Mouse (Mus musculus) liver, embryonic 11.5 days (tissue): Measurements from ENCODE around the gene Tbxa2r. TPM values are rescaled to one million over a fixed set of nuclear protein-coding genes. Genes with fewer than 3 reads are reported as not detected.

Experiments
- ATAC-seq: fragments of 200-750 bp; cut with Nextera tagmentation; replicated peaks from 2 replicates; pipeline ENCODE4 v1.8.0; 2017; ENCODE audit warnings: moderate number of reproducible peaks, mild to moderate bottlenecking, moderate TSS enrichment, moderate library complexity; ENCODE audit not compliant: low FRiP score
- DNase-seq: peaks from one replicate; pipeline ENCODE4 v3.0.0-alpha.2; 2017; ENCODE audit warnings: low spot score
- H3K27ac ChIP-seq: fragments of 300-500 bp; sonication (generic); 2 replicates; pipeline ENCODE4 v1.5.1; 2014; ENCODE audit warnings: mild to moderate bottlenecking, low read depth, low read length, control low read depth
- H3K27me3 ChIP-seq: fragments of 300-500 bp; sonication (generic); replicated peaks from 2 replicates; pipeline ENCODE4 v1.6.1; 2014; ENCODE audit warnings: low read length, mixed read lengths; ENCODE audit not compliant: control insufficient read depth, insufficient read depth
- H3K36me3 ChIP-seq: fragments of 300-500 bp; sonication (generic); 2 replicates; pipeline ENCODE4 v1.6.1; 2014; ENCODE audit warnings: mild to moderate bottlenecking, low read length, moderate library complexity, mixed read lengths; ENCODE audit not compliant: control insufficient read depth, insufficient read depth
- H3K4me1 ChIP-seq: fragments of 300-500 bp; sonication (generic); replicated peaks from 2 replicates; pipeline ENCODE4 v1.6.1; 2014; ENCODE audit warnings: low read length, mixed read lengths; ENCODE audit not compliant: control insufficient read depth, insufficient read depth
- H3K4me2 ChIP-seq: fragments of 300-500 bp; sonication (generic); 2 replicates; pipeline ENCODE4 v1.6.1; 2014; ENCODE audit warnings: mild to moderate bottlenecking, control low read depth, moderate library complexity
- H3K4me3 ChIP-seq: fragments of 300-500 bp; sonication (generic); 2 replicates; pipeline ENCODE4 v1.5.1; 2014; ENCODE audit warnings: low read depth, low read length, control low read depth
- H3K9ac ChIP-seq: fragments of 300-500 bp; sonication (generic); 2 replicates; pipeline ENCODE4 v1.6.1; 2014; ENCODE audit warnings: low read depth, low read length, control low read depth
- H3K9me3 ChIP-seq: fragments of 300-500 bp; sonication (generic); 2 replicates; pipeline ENCODE4 v1.6.1; 2016; ENCODE audit warnings: low read length, inconsistent platforms, mixed read lengths; ENCODE audit not compliant: control insufficient read depth
- WGBS: fragments of 180-500 bp; shearing (Covaris S2); extraction: QIAGEN DNeasy Blood & Tissue Kit; methylation state at CpG from one replicate; pipeline ENCODE4 v1.1.7; 2014; 5-methylcytosine and 5-hydroxymethylcytosine counted together
- polyA plus RNA-seq: library from polyadenylated mRNA; unstranded; fragments of >200 nt; fragmentation: Nextera tagmentation; extraction: Ambion mirVana; gene quantifications from 2 replicates; pipeline ENCODE4 v1.2.1, GENCODE M21; 2014

Gene Tbxa2r
- polyA plus RNA-seq, 1 experiment from 2014 or later: 7.9 TPM

- H3K9me3 ChIP-seq: no peaks in the 10 kb centered on the region
- H3K9ac ChIP-seq: no peak overlapping the region
- H3K27me3 ChIP-seq: peaks cover 44% of the 10 kb centered on the region
- no peak overlapping the region for H3K27ac ChIP-seq
- H3K36me3 ChIP-seq: no peaks in the 10 kb centered on the region
- ATAC-seq (no peak), DNase-seq (peak; percentile 75)
- no peak overlapping the region for H3K4me2 ChIP-seq
- H3K4me1 ChIP-seq: peaks cover 22% of the 10 kb centered on the region
- 30% methylated on average over 16 of the region's 16 CpGs for WGBS
- H3K4me3 ChIP-seq: no peak overlapping the region
Measured at GRCm38 (mm10) chr10:81341333-81341949, 12.9 kb downstream of the Tbxa2r start.

GRCm38 (mm10) chr10:81342686-81343505 lies 14.4 kb downstream of the Tbxa2r start, which contains the start of gene Gipc3:
TSS of gene Gipc3 (minus strand) at chr10:81343266.
- Histone ChIP-seq H3K36me3 (peaks cover 4% of the 10 kb centered on the region; the same call in 1 of the 2 replicates), H3K4me2 (peak within 1 kb of the TSS; percentile 74), H3K27me3 (peaks cover 38% of the 10 kb centered on the region), H3K27ac (no peak within 1 kb of the TSS), H3K9ac (peak within 1 kb of the TSS; percentile 39; the same call in 1 of the 2 replicates), H3K4me3 (peak within 1 kb of the TSS; percentile 51), H3K4me1 (peaks cover 32% of the 10 kb centered on the region), H3K9me3 (no peaks in the 10 kb centered on the region)
- DNase-seq (no peak), ATAC-seq (no peak)
- 4% methylated on average over 66 of the region's 67 CpGs for WGBS

GRCm38 (mm10) chr10:81344421-81345161 lies 16.1 kb downstream of the Tbxa2r start:
- Histone ChIP-seq H3K9me3 (no peaks in the 10 kb centered on the region), H3K4me1 (peaks cover 45% of the 10 kb centered on the region), H3K4me2 (no peak overlapping the region), H3K27me3 (peaks cover 31% of the 10 kb centered on the region), H3K9ac (no peak overlapping the region), H3K4me3 (no peak overlapping the region), H3K27ac (no peak overlapping the region), H3K36me3 (peaks cover 4% of the 10 kb centered on the region; the same call in 1 of the 2 replicates)
- ATAC-seq: no peak
- DNase-seq: no peak
- WGBS: 49% methylated on average over 8 of the region's 8 CpGs

GRCm38 (mm10) chr10:81345162-81345534 lies 16.6 kb downstream of the Tbxa2r start:
- WGBS: 73% methylated on average over 4 of the region's 4 CpGs
- peaks cover 4% of the 10 kb centered on the region; the same call in 1 of the 2 replicates for H3K36me3 ChIP-seq
- H3K9me3 ChIP-seq: no peaks in the 10 kb centered on the region
- no peak overlapping the region for H3K9ac ChIP-seq
- no peak for ATAC-seq
- peaks cover 31% of the 10 kb centered on the region for H3K27me3 ChIP-seq
- H3K4me3 ChIP-seq: no peak overlapping the region
- H3K27ac ChIP-seq: no peak overlapping the region
- no peak for DNase-seq
- peaks cover 47% of the 10 kb centered on the region for H3K4me1 ChIP-seq
- no peak overlapping the region for H3K4me2 ChIP-seq

GRCm38 (mm10) chr10:81346453-81347067 lies 18.0 kb downstream of the Tbxa2r start:
- 9% methylated on average over 55 of the region's 55 CpGs for WGBS
- peak overlapping the region; percentile 7 for H3K9ac ChIP-seq
- ATAC-seq (peak; percentile 8; the same call in 1 of the 2 replicates), DNase-seq (peak; percentile 80)
- H3K4me2 ChIP-seq: peak overlapping the region; percentile 69
- H3K27ac ChIP-seq: no peak overlapping the region
- H3K27me3 ChIP-seq: peaks cover 27% of the 10 kb centered on the region
- peaks cover 4% of the 10 kb centered on the region; the same call in 1 of the 2 replicates for H3K36me3 ChIP-seq
- H3K4me1 ChIP-seq: peaks cover 43% of the 10 kb centered on the region
- H3K9me3 ChIP-seq: no peaks in the 10 kb centered on the region
- peak overlapping the region; percentile 35 for H3K4me3 ChIP-seq

GRCm38 (mm10) chr10:81349146-81349545 lies 20.6 kb downstream of the Tbxa2r start:
- H3K9ac ChIP-seq: peak overlapping the region; percentile 84
- no peak for DNase-seq
- peak overlapping the region; percentile 86 for H3K4me3 ChIP-seq
- peaks cover 56% of the 10 kb centered on the region for H3K4me1 ChIP-seq
- H3K4me2 ChIP-seq: peak overlapping the region; percentile 96
- no peaks in the 10 kb centered on the region for H3K9me3 ChIP-seq
- H3K36me3 ChIP-seq: peaks cover 4% of the 10 kb centered on the region; the same call in 1 of the 2 replicates
- ATAC-seq: peak; percentile 53
- peak overlapping the region; percentile 87 for H3K27ac ChIP-seq
- H3K27me3 ChIP-seq: peaks cover 2% of the 10 kb centered on the region; the same call in 1 of the 2 replicates
- WGBS: 4% methylated on average over 12 of the region's 12 CpGs

- H3K4me2 ChIP-seq: peak overlapping the region; percentile 96
Measured at GRCm38 (mm10) chr10:81349961-81350350, 21.4 kb downstream of the Tbxa2r start.

More at GRCm38 (mm10) chr10:81349961-81350350, 21.4 kb downstream of the Tbxa2r start:
- Histone ChIP-seq H3K27me3 (0 out of 2 replicates have a peak, but pooled peaks cover 2% of the 10 kb centered on the region), H3K9ac (peak overlapping the region; percentile 84), H3K27ac (peak overlapping the region; percentile 87), H3K9me3 (no peaks in the 10 kb centered on the region), H3K36me3 (peaks cover 4% of the 10 kb centered on the region; the same call in 1 of the 2 replicates), H3K4me3 (peak overlapping the region; percentile 86), H3K4me1 (peaks cover 63% of the 10 kb centered on the region)
- ATAC-seq (no peak; the same call in 1 of the 2 replicates), DNase-seq (no peak)
- under 1% methylated on average over 29 of the region's 29 CpGs for WGBS
